Mouse (Mus musculus) kidney, embryonic 15.5 days (tissue): ENCODE data around the gene Sco1. TPM values are rescaled to one million over a fixed set of nuclear protein-coding genes. Genes with fewer than 3 reads are reported as not detected.

ENCODE experiments used
- ATAC-seq: fragments of 200-750 bp; cut with Nextera tagmentation; replicated peaks from 2 replicates; pipeline ENCODE4 v1.8.0; 2017; ENCODE audit warnings: moderate TSS enrichment; ENCODE audit not compliant: low FRiP score
- H3K27ac ChIP-seq: fragments of 300-500 bp; sonication (generic); 2 replicates; pipeline ENCODE4 v1.5.1; 2015; ENCODE audit warnings: mild to moderate bottlenecking, inconsistent platforms
- H3K27me3 ChIP-seq: fragments of 300-500 bp; sonication (generic); 2 replicates; pipeline ENCODE4 v1.6.1; 2015; ENCODE audit warnings: inconsistent platforms
- H3K36me3 ChIP-seq: fragments of 300-500 bp; sonication (generic); 2 replicates; pipeline ENCODE4 v1.6.1; 2015; ENCODE audit warnings: inconsistent platforms
- H3K4me1 ChIP-seq: fragments of 300-500 bp; sonication (generic); 2 replicates; pipeline ENCODE4 v1.6.1; 2015; ENCODE audit warnings: inconsistent platforms
- H3K4me2 ChIP-seq: fragments of 300-500 bp; sonication (generic); 2 replicates; pipeline ENCODE4 v1.6.1; 2015; ENCODE audit warnings: moderate library complexity, mild to moderate bottlenecking, inconsistent platforms
- H3K4me3 ChIP-seq: fragments of 300-500 bp; sonication (generic); replicated peaks from 2 replicates; pipeline ENCODE4 v1.5.1; 2015; ENCODE audit warnings: mild to moderate bottlenecking, inconsistent platforms
- H3K9ac ChIP-seq: fragments of 300-500 bp; sonication (generic); 2 replicates; pipeline ENCODE4 v1.6.1; 2015; ENCODE audit warnings: mild to moderate bottlenecking, inconsistent platforms
- H3K9me3 ChIP-seq: fragments of 300-500 bp; sonication (generic); replicated peaks from 2 replicates; pipeline ENCODE4 v1.6.1; 2016; ENCODE audit warnings: inconsistent platforms
- WGBS: fragments of 180-500 bp; shearing (Covaris S2); methylation state at CpG from one replicate; pipeline ENCODE4 v1.1.7; 2015; ENCODE audit warnings: mixed read lengths; 5-methylcytosine and 5-hydroxymethylcytosine counted together
- polyA plus RNA-seq: library from polyadenylated mRNA; unstranded; fragments of >200 nt; fragmentation: Nextera tagmentation; extraction: Ambion mirVana; gene quantifications from 2 replicates; pipeline ENCODE4 v1.2.1, GENCODE M21; 2015

The Sco1 gene
- polyA plus RNA-seq, 1 experiment from 2014 or later: 17.8 TPM

DNA sequence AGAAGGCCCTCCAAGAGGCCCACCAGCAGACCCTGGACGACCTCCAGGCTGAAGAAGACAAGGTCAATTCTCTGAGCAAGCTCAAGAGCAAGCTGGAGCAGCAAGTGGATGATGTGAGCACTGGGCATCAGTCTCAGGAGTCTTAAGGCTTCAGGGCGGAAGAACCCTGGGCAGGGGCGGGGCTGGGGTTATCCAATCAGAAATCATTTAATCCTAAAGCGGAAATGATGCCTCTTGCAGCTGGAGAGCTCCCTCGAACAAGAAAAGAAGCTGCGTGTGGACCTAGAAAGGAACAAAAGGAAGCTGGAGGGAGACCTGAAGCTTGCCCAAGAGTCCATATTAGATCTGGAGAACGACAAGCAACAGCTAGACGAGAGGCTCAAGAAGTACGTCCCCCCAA lies 40.7 kb downstream of the Sco1 start:
- no peaks in the 10 kb centered on the region for H3K9me3 ChIP-seq
- no peak for ATAC-seq
- H3K4me3 ChIP-seq: no peak overlapping the region
- H3K27me3 ChIP-seq: 0 out of 2 replicates have a peak, but pooled peaks cover 7% of the 10 kb centered on the region
- no peak overlapping the region for H3K4me2 ChIP-seq
- H3K9ac ChIP-seq: no peak overlapping the region
- no peak overlapping the region for H3K27ac ChIP-seq
- WGBS: 79% methylated on average over 9 of the region's 9 CpGs
- no peaks in the 10 kb centered on the region for H3K4me1 ChIP-seq
- no peaks in the 10 kb centered on the region for H3K36me3 ChIP-seq

- Histone ChIP-seq H3K36me3 (no peaks in the 10 kb centered on the region), H3K9ac (no peak overlapping the region), H3K27me3 (0 out of 2 replicates have a peak, but pooled peaks cover 7% of the 10 kb centered on the region), H3K4me3 (no peak overlapping the region), H3K27ac (no peak overlapping the region), H3K9me3 (no peaks in the 10 kb centered on the region), H3K4me2 (no peak overlapping the region), H3K4me1 (no peaks in the 10 kb centered on the region)
- 97% methylated on average over 5 of the region's 5 CpGs for WGBS
- no peak for ATAC-seq
These were observed 41.2 kb downstream of the Sco1 start for GRCm38 (mm10) chr11:67093652-67094051.

DNA sequence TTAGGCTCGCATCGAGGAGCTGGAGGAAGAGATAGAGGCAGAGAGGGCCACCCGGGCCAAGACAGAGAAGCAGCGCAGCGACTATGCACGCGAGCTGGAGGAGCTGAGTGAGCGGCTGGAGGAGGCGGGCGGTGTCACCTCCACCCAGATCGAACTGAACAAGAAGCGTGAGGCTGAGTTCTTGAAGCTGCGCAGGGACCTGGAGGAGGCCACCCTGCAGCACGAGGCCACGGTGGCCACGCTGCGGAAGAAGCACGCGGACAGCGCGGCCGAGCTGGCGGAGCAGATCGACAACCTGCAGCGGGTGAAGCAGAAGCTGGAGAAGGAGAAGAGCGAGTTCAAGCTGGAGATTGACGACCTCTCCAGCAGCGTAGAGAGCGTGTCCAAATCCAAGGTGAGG lies 42.0 kb downstream of the Sco1 start:
- Histone ChIP-seq H3K27ac (no peak overlapping the region), H3K36me3 (no peaks in the 10 kb centered on the region), H3K4me2 (no peak overlapping the region), H3K9ac (no peak overlapping the region), H3K4me3 (no peak overlapping the region), H3K27me3 (0 out of 2 replicates have a peak, but pooled peaks cover 10% of the 10 kb centered on the region), H3K9me3 (no peaks in the 10 kb centered on the region), H3K4me1 (no peaks in the 10 kb centered on the region)
- WGBS: 77% methylated on average over 29 of the region's 29 CpGs
- ATAC-seq: no peak

DNA sequence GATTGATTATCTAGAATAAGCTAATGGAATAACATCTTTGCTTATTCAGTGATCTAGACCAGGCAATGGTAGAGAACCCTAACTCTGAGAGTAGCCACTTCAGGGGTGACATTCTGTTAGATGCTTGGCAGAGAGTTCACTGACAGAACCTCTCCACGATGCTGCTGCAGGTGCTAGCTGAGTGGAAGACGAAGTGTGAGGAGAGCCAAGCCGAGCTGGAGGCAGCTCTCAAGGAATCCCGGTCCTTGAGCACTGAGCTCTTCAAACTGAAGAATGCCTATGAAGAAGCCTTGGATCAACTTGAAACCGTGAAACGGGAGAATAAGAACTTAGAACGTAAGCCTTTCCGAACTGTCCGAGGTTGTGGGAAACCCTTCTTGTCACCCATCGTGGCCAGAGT lies 45.2 kb downstream of the Sco1 start:
- H3K27me3 ChIP-seq: 0 out of 2 replicates have a peak, but pooled peaks cover 7% of the 10 kb centered on the region
- no peak overlapping the region for H3K27ac ChIP-seq
- H3K4me2 ChIP-seq: no peak overlapping the region
- H3K4me1 ChIP-seq: no peaks in the 10 kb centered on the region
- no peak for ATAC-seq
- 94% methylated on average over 10 of the region's 10 CpGs for WGBS
- no peaks in the 10 kb centered on the region for H3K9me3 ChIP-seq
- no peak overlapping the region for H3K4me3 ChIP-seq
- H3K9ac ChIP-seq: no peak overlapping the region
- no peaks in the 10 kb centered on the region for H3K36me3 ChIP-seq

DNA sequence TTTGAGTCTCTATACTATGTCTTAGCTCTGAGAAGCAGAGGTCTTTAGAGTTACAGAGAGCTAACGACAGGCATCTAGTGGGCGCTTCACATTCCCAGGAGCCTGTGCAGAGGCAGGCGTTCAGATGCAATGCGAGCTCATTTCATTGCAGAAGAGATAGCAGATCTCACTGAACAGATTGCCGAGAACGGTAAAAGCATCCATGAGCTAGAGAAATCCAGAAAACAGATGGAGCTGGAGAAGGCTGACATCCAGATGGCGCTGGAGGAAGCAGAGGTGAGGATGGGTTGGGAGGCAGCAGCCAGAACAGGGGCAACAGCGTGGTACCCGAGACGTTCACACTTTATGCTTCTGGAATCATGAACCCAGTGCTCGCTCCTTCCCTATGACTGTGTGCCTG lies 46.0 kb downstream of the Sco1 start:
- 82% methylated on average over 11 of the region's 11 CpGs for whole genome bisulfite sequencing
- Histone ChIP-seq H3K4me3 (no peak overlapping the region), H3K4me1 (no peaks in the 10 kb centered on the region), H3K36me3 (no peaks in the 10 kb centered on the region), H3K27ac (no peak overlapping the region), H3K4me2 (no peak overlapping the region), H3K9me3 (no peaks in the 10 kb centered on the region), H3K27me3 (0 out of 2 replicates have a peak, but pooled peaks cover 7% of the 10 kb centered on the region), H3K9ac (no peak overlapping the region)
- no peak for ATAC-seq

DNA sequence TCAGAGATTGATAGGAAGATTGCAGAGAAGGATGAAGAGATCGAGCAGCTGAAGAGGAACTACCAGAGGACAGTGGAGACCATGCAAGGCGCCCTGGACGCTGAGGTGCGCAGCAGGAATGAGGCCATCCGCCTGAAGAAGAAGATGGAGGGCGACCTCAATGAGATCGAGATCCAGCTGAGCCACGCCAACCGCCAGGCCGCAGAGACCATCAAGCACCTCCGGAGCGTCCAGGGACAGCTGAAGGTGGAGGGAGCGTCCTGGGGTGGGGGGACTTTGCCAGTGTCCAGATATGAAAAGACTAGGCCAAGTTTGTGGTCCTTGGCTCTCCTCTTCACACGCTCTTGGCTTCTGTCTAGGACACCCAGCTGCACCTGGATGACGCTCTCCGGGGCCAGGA lies 46.8 kb downstream of the Sco1 start:
- Histone ChIP-seq H3K27ac (no peak overlapping the region), H3K9ac (no peak overlapping the region), H3K36me3 (no peaks in the 10 kb centered on the region), H3K27me3 (0 out of 2 replicates have a peak, but pooled peaks cover 7% of the 10 kb centered on the region), H3K4me1 (no peaks in the 10 kb centered on the region), H3K4me2 (no peak overlapping the region), H3K4me3 (no peak overlapping the region), H3K9me3 (no peaks in the 10 kb centered on the region)
- 94% methylated on average over 16 of the region's 16 CpGs for WGBS
- ATAC-seq: no peak

- Histone ChIP-seq H3K27me3 (0 out of 2 replicates have a peak, but pooled peaks cover 7% of the 10 kb centered on the region), H3K9me3 (no peaks in the 10 kb centered on the region), H3K4me3 (no peak overlapping the region), H3K27ac (no peak overlapping the region), H3K4me2 (no peak overlapping the region), H3K9ac (no peak overlapping the region), H3K4me1 (no peaks in the 10 kb centered on the region), H3K36me3 (no peaks in the 10 kb centered on the region)
- ATAC-seq: no peak
- 28% methylated on average over 6 of the region's 6 CpGs for WGBS
These were observed 47.7 kb downstream of the Sco1 start for GRCm38 (mm10) chr11:67100169-67100568.

DNA sequence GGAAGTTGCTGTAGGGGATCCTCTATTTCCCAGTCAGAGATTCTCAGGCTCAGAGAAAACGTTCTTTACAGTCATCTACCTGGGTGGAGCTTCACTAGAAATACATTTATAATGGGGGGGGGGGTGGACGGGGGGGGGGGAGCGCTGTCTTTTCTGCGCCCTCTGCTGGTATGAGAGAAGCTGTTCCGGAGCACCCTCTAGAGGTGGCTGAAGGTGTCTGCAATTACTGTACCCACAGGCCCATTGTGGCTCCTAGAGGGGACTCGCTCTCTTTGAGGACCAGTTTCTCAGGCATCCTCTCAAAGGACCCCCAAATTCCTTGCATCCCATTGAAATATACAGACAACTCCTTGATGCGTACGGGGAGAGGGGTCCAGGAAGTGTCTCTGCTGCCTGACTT lies 49.2 kb downstream of the Sco1 start:
- Histone ChIP-seq H3K27me3 (0 out of 2 replicates have a peak, but pooled peaks cover 7% of the 10 kb centered on the region), H3K4me1 (no peaks in the 10 kb centered on the region), H3K36me3 (no peaks in the 10 kb centered on the region), H3K27ac (no peak overlapping the region), H3K9ac (no peak overlapping the region), H3K4me3 (no peak overlapping the region), H3K4me2 (no peak overlapping the region), H3K9me3 (no peaks in the 10 kb centered on the region)
- ATAC-seq: no peak
- 39% methylated on average over 6 of the region's 8 CpGs for WGBS

DNA sequence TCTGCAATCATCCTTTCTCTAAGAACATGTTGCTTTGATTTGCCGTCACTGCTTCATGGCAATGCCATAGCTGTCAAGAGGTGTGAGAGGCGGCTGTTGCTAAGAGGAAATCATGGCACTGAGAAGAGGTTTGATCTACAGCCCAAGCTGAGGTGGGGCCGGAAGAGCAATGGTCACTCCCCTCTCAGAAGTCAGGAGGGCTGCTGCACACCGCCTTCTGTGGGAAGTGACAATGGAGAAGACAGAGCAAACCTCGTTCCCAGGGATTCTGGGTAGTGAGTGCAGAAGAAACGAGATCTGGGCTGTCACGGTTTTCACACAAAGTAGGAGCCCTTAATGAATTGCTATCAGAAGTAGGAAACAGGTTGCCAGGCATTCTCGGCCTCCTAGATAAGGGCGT lies 50.8 kb downstream of the Sco1 start:
- H3K4me1 ChIP-seq: no peaks in the 10 kb centered on the region
- H3K4me3 ChIP-seq: no peak overlapping the region
- no peak overlapping the region for H3K27ac ChIP-seq
- no peaks in the 10 kb centered on the region for H3K36me3 ChIP-seq
- H3K4me2 ChIP-seq: no peak overlapping the region
- no peak for ATAC-seq
- H3K9me3 ChIP-seq: no peaks in the 10 kb centered on the region
- H3K9ac ChIP-seq: no peak overlapping the region
- H3K27me3 ChIP-seq: 0 out of 2 replicates have a peak, but pooled peaks cover 5% of the 10 kb centered on the region
- WGBS: 85% methylated on average over 9 of the region's 9 CpGs

GRCm38 (mm10) chr11:67104242-67104641 lies 51.8 kb downstream of the Sco1 start:
- H3K27me3 ChIP-seq: 0 out of 2 replicates have a peak, but pooled peaks cover 4% of the 10 kb centered on the region
- no peak for ATAC-seq
- no peaks in the 10 kb centered on the region for H3K4me1 ChIP-seq
- H3K4me3 ChIP-seq: no peak overlapping the region
- no peaks in the 10 kb centered on the region for H3K9me3 ChIP-seq
- H3K36me3 ChIP-seq: no peaks in the 10 kb centered on the region
- H3K4me2 ChIP-seq: no peak overlapping the region
- H3K27ac ChIP-seq: no peak overlapping the region
- H3K9ac ChIP-seq: no peak overlapping the region
- WGBS: 83% methylated on average over 1 of the region's 1 CpGs

DNA sequence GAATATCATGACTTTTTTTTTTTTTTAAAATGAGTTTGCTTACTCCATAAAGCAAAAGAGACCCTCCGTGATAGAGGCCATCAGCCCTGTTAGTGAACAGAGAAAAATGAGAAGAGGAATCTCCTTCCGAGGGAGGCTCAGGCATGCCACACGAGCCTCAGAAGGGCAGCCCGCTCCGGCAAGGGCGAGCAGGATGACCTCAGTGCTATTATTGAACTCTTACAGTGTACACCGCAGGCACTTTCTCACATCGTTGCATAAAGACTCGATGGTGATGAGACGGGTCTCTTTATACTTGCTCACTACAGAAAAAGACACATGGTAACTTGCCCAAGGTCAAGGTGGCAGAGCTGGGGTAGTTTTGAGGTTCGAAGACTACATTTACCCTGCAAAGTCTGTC lies 52.2 kb downstream of the Sco1 start:
- 37% methylated on average over 11 of the region's 11 CpGs for WGBS
- Histone ChIP-seq H3K4me2 (no peak overlapping the region), H3K36me3 (no peaks in the 10 kb centered on the region), H3K9me3 (no peaks in the 10 kb centered on the region), H3K4me1 (no peaks in the 10 kb centered on the region), H3K4me3 (no peak overlapping the region), H3K27ac (no peak overlapping the region), H3K27me3 (no peaks in the 10 kb centered on the region), H3K9ac (no peak overlapping the region)
- ATAC-seq: no peak

GRCm38 (mm10) chr11:67105689-67106088 lies 53.2 kb downstream of the Sco1 start:
- 49% methylated on average over 4 of the region's 4 CpGs for WGBS
- H3K9ac ChIP-seq: no peak overlapping the region
- no peak for ATAC-seq
- no peak overlapping the region for H3K27ac ChIP-seq
- no peaks in the 10 kb centered on the region for H3K9me3 ChIP-seq
- H3K4me3 ChIP-seq: no peak overlapping the region
- no peaks in the 10 kb centered on the region for H3K36me3 ChIP-seq
- 0 out of 2 replicates have a peak, but pooled peaks cover 4% of the 10 kb centered on the region for H3K27me3 ChIP-seq
- no peak overlapping the region for H3K4me2 ChIP-seq
- H3K4me1 ChIP-seq: no peaks in the 10 kb centered on the region

GRCm38 (mm10) chr11:67106973-67107372 lies 54.5 kb downstream of the Sco1 start:
- Histone ChIP-seq H3K4me1 (no peaks in the 10 kb centered on the region), H3K4me2 (no peak overlapping the region), H3K4me3 (no peak overlapping the region), H3K27ac (no peak overlapping the region), H3K27me3 (0 out of 2 replicates have a peak, but pooled peaks cover 4% of the 10 kb centered on the region), H3K9ac (no peak overlapping the region), H3K36me3 (no peaks in the 10 kb centered on the region), H3K9me3 (no peaks in the 10 kb centered on the region)
- WGBS: 73% methylated on average over 10 of the region's 10 CpGs
- ATAC-seq: no peak
